Mouse (Mus musculus) bone marrow macrophage, adult 2 months (primary cell): Measurements from ENCODE around the gene Insrr. TPM values are rescaled to one million over a fixed set of nuclear protein-coding genes. Genes with fewer than 3 reads are reported as not detected.

ENCODE experiments used
- H3K27ac ChIP-seq: 2 replicates; pipeline ENCODE4 v1.5.1; 2012; ENCODE audit warnings: low read depth, low read length; ENCODE audit not compliant: insufficient read depth
- H3K4me1 ChIP-seq: 2 replicates; pipeline ENCODE4 v1.6.1; 2012; ENCODE audit warnings: low read length; ENCODE audit not compliant: control insufficient read depth, insufficient read depth
- H3K4me3 ChIP-seq: 2 replicates; pipeline ENCODE4 v1.5.1; 2012; ENCODE audit warnings: mild to moderate bottlenecking, low read length, moderate library complexity; ENCODE audit not compliant: insufficient read depth
- CTCF ChIP-seq: IDR thresholded peaks from 2 replicates; pipeline ENCODE4 v1.5.1; 2012; ENCODE audit warnings: low read depth, mild to moderate bottlenecking, low read length, moderate library complexity
- POLR2A ChIP-seq: IDR thresholded peaks from 2 replicates; pipeline ENCODE4 v1.6.1; 2012; ENCODE audit warnings: mild to moderate bottlenecking, low read depth, low read length, borderline replicate concordance
- polyA plus RNA-seq: library from polyadenylated mRNA; stranded (reverse); fragments of >200 nt; gene quantifications from 2 replicates; pipeline ENCODE4 v1.2.4, GENCODE M21; 2012; ENCODE audit not compliant: missing spikeins, insufficient read depth, insufficient read length

Insrr gene
- polyA plus RNA-seq, 1 experiment, result not detected

- H3K4me1 ChIP-seq, result no peaks in the 10 kb centered on the region
- H3K27ac ChIP-seq, result no peak overlapping the region
- H3K4me3 ChIP-seq, result no peak overlapping the region
- no peak for TF ChIP-seq POLR2A
- no peak for TF ChIP-seq CTCF
Observed at GRCm38 (mm10) chr3:87771088-87771487, 25.7 kb upstream of the Insrr start.

- Histone ChIP-seq H3K4me1 (no peaks in the 10 kb centered on the region), H3K4me3 (no peak overlapping the region), H3K27ac (no peak overlapping the region)
- no peak for TF ChIP-seq POLR2A
- TF ChIP-seq CTCF, result no peak
Observed at GRCm38 (mm10) chr3:87778283-87778682, 18.5 kb upstream of the Insrr start.

- TF ChIP-seq CTCF (no peak), POLR2A (no peak)
- Histone ChIP-seq H3K4me1 (no peaks in the 10 kb centered on the region), H3K4me3 (no peak overlapping the region), H3K27ac (no peak overlapping the region)
Observed at GRCm38 (mm10) chr3:87779086-87779485, 17.7 kb upstream of the Insrr start.

GRCm38 (mm10) chr3:87783282-87784023, 13.3 kb upstream of the Insrr start:
- peaks cover 5% of the 10 kb centered on the region; the same call in 1 of the 2 replicates for H3K4me1 ChIP-seq
- TF ChIP-seq POLR2A (no peak), CTCF (no peak)
- H3K4me3 ChIP-seq, result no peak overlapping the region
- no peak overlapping the region for H3K27ac ChIP-seq

GRCm38 (mm10) chr3:87785156-87785555, 11.6 kb upstream of the Insrr start:
- H3K4me3 ChIP-seq, result no peak overlapping the region
- peaks cover 5% of the 10 kb centered on the region; the same call in 1 of the 2 replicates for H3K4me1 ChIP-seq
- TF ChIP-seq CTCF, result no peak
- no peak for TF ChIP-seq POLR2A
- no peak overlapping the region for H3K27ac ChIP-seq

GRCm38 (mm10) chr3:87785626-87786214, 11.0 kb upstream of the Insrr start:
- TF ChIP-seq CTCF (no peak), POLR2A (no peak)
- H3K4me1 ChIP-seq, result peaks cover 5% of the 10 kb centered on the region; the same call in 1 of the 2 replicates
- H3K4me3 ChIP-seq, result no peak overlapping the region
- H3K27ac ChIP-seq, result no peak overlapping the region

GRCm38 (mm10) chr3:87789248-87789647, 7.5 kb upstream of the Insrr start:
- Histone ChIP-seq H3K4me1 (peaks cover 5% of the 10 kb centered on the region; the same call in 1 of the 2 replicates), H3K4me3 (no peak overlapping the region), H3K27ac (no peak overlapping the region)
- no peak for TF ChIP-seq POLR2A
- no peak for TF ChIP-seq CTCF

- Histone ChIP-seq H3K4me3 (no peak overlapping the region), H3K4me1 (peaks cover 5% of the 10 kb centered on the region; the same call in 1 of the 2 replicates), H3K27ac (no peak overlapping the region)
- TF ChIP-seq POLR2A (no peak), CTCF (no peak)
Observed at GRCm38 (mm10) chr3:87789768-87790167, 7.0 kb upstream of the Insrr start.

- no peak within 1 kb of the TSS for H3K4me3 ChIP-seq
- no peak within 1 kb of the TSS for H3K27ac ChIP-seq
- TF ChIP-seq CTCF, result no peak
- no peak for TF ChIP-seq POLR2A
- no peaks in the 10 kb centered on the region for H3K4me1 ChIP-seq
Observed at GRCm38 (mm10) chr3:87794922-87795325, 1.8 kb upstream of the Insrr start, which contains the start of gene Ntrk1. Gene Ntrk1 (minus strand): TSS chr3:87795162.
